Mouse (Mus musculus) liver, embryonic 11.5 days (tissue): ENCODE data around the gene Psmd12. TPM values are rescaled to one million over a fixed set of nuclear protein-coding genes. Genes with fewer than 3 reads are reported as not detected.
A peak's percentile ranks its signal among the peaks of the same experiment; 100 is the strongest.
"Not testable (repeated sequence)": the region's sequence is repeated elsewhere in the genome, so short reads cannot be mapped to it uniquely, and the experiment has no call there.

Experiments used
- ATAC-seq: fragments of 200-750 bp; cut with Nextera tagmentation; replicated peaks from 2 replicates; pipeline ENCODE4 v1.8.0; 2017; ENCODE audit warnings: moderate number of reproducible peaks, mild to moderate bottlenecking, moderate TSS enrichment, moderate library complexity; ENCODE audit not compliant: low FRiP score
- DNase-seq: peaks from one replicate; pipeline ENCODE4 v3.0.0-alpha.2; 2017; ENCODE audit warnings: low spot score
- H3K27ac ChIP-seq: fragments of 300-500 bp; sonication (generic); 2 replicates; pipeline ENCODE4 v1.5.1; 2014; ENCODE audit warnings: mild to moderate bottlenecking, low read depth, low read length, control low read depth
- H3K27me3 ChIP-seq: fragments of 300-500 bp; sonication (generic); replicated peaks from 2 replicates; pipeline ENCODE4 v1.6.1; 2014; ENCODE audit warnings: low read length, mixed read lengths; ENCODE audit not compliant: control insufficient read depth, insufficient read depth
- H3K36me3 ChIP-seq: fragments of 300-500 bp; sonication (generic); 2 replicates; pipeline ENCODE4 v1.6.1; 2014; ENCODE audit warnings: mild to moderate bottlenecking, low read length, moderate library complexity, mixed read lengths; ENCODE audit not compliant: control insufficient read depth, insufficient read depth
- H3K4me1 ChIP-seq: fragments of 300-500 bp; sonication (generic); replicated peaks from 2 replicates; pipeline ENCODE4 v1.6.1; 2014; ENCODE audit warnings: low read length, mixed read lengths; ENCODE audit not compliant: control insufficient read depth, insufficient read depth
- H3K4me2 ChIP-seq: fragments of 300-500 bp; sonication (generic); 2 replicates; pipeline ENCODE4 v1.6.1; 2014; ENCODE audit warnings: mild to moderate bottlenecking, control low read depth, moderate library complexity
- H3K4me3 ChIP-seq: fragments of 300-500 bp; sonication (generic); 2 replicates; pipeline ENCODE4 v1.5.1; 2014; ENCODE audit warnings: low read depth, low read length, control low read depth
- H3K9ac ChIP-seq: fragments of 300-500 bp; sonication (generic); 2 replicates; pipeline ENCODE4 v1.6.1; 2014; ENCODE audit warnings: low read depth, low read length, control low read depth
- H3K9me3 ChIP-seq: fragments of 300-500 bp; sonication (generic); 2 replicates; pipeline ENCODE4 v1.6.1; 2016; ENCODE audit warnings: low read length, inconsistent platforms, mixed read lengths; ENCODE audit not compliant: control insufficient read depth
- WGBS: fragments of 180-500 bp; shearing (Covaris S2); extraction: QIAGEN DNeasy Blood & Tissue Kit; methylation state at CpG from one replicate; pipeline ENCODE4 v1.1.7; 2014; 5-methylcytosine and 5-hydroxymethylcytosine counted together
- polyA plus RNA-seq: library from polyadenylated mRNA; unstranded; fragments of >200 nt; fragmentation: Nextera tagmentation; extraction: Ambion mirVana; gene quantifications from 2 replicates; pipeline ENCODE4 v1.2.1, GENCODE M21; 2014

The Psmd12 gene
- polyA plus RNA-seq, 1 experiment from 2014 or later, result 222 TPM

GRCm38 (mm10) chr11:107511954-107512353 lies 32.7 kb downstream of the Psmd12 start:
- H3K4me2 ChIP-seq, H3K4me3 ChIP-seq, ATAC-seq, DNase-seq, H3K36me3 ChIP-seq, H3K9me3 ChIP-seq, H3K27me3 ChIP-seq, H3K9ac ChIP-seq, H3K27ac ChIP-seq: not testable (repeated sequence)
- 48% methylated on average over 5 of the region's 5 CpGs for WGBS
- H3K4me1 ChIP-seq, result peaks cover 15% of the 10 kb centered on the region

GRCm38 (mm10) chr11:107513047-107513446 lies 33.8 kb downstream of the Psmd12 start:
- no peak overlapping the region for H3K4me2 ChIP-seq
- no peak overlapping the region for H3K9ac ChIP-seq
- no peaks in the 10 kb centered on the region for H3K27me3 ChIP-seq
- H3K36me3 ChIP-seq, result no peaks in the 10 kb centered on the region
- no peak overlapping the region for H3K27ac ChIP-seq
- no peak for DNase-seq
- 80% methylated on average over 10 of the region's 10 CpGs for WGBS
- H3K9me3 ChIP-seq, result no peaks in the 10 kb centered on the region
- no peak for ATAC-seq
- H3K4me3 ChIP-seq, result no peak overlapping the region
- H3K4me1 ChIP-seq, result peaks cover 15% of the 10 kb centered on the region

- Histone ChIP-seq H3K4me3 (no peak overlapping the region), H3K4me1 (no peaks in the 10 kb centered on the region), H3K9ac (no peak overlapping the region), H3K9me3 (no peaks in the 10 kb centered on the region), H3K4me2 (no peak overlapping the region), H3K36me3 (no peaks in the 10 kb centered on the region), H3K27me3 (no peaks in the 10 kb centered on the region), H3K27ac (no peak overlapping the region)
- ATAC-seq (no peak), DNase-seq (no peak)
- WGBS, result 88% methylated on average over 2 of the region's 2 CpGs
Observed at GRCm38 (mm10) chr11:107516387-107516786, 37.1 kb downstream of the Psmd12 start.

GRCm38 (mm10) chr11:107518645-107519429 lies 39.6 kb downstream of the Psmd12 start:
- Histone ChIP-seq H3K36me3 (no peaks in the 10 kb centered on the region), H3K9ac (no peak overlapping the region), H3K4me1 (no peaks in the 10 kb centered on the region), H3K9me3 (no peaks in the 10 kb centered on the region), H3K4me3 (no peak overlapping the region), H3K27ac (no peak overlapping the region), H3K4me2 (no peak overlapping the region), H3K27me3 (no peaks in the 10 kb centered on the region)
- 65% methylated on average over 5 of the region's 5 CpGs for WGBS
- ATAC-seq (no peak), DNase-seq (no peak)

- Histone ChIP-seq H3K9ac (no peak overlapping the region), H3K4me3 (no peak overlapping the region), H3K27me3 (no peaks in the 10 kb centered on the region), H3K4me1 (no peaks in the 10 kb centered on the region), H3K36me3 (no peaks in the 10 kb centered on the region), H3K27ac (no peak overlapping the region), H3K4me2 (no peak overlapping the region), H3K9me3 (no peaks in the 10 kb centered on the region)
- DNase-seq (no peak), ATAC-seq (no peak)
- 56% methylated on average over 1 of the region's 1 CpGs for WGBS
Observed at GRCm38 (mm10) chr11:107521153-107521552, 41.9 kb downstream of the Psmd12 start.

GRCm38 (mm10) chr11:107524966-107525365 lies 45.7 kb downstream of the Psmd12 start:
- H3K27me3 ChIP-seq, result no peaks in the 10 kb centered on the region
- H3K4me1 ChIP-seq, result no peaks in the 10 kb centered on the region; the same call in 1 of the 2 replicates
- H3K4me3 ChIP-seq, result no peak overlapping the region
- no peak overlapping the region for H3K9ac ChIP-seq
- 69% methylated on average over 1 of the region's 1 CpGs for WGBS
- no peaks in the 10 kb centered on the region for H3K9me3 ChIP-seq
- no peak overlapping the region for H3K4me2 ChIP-seq
- no peaks in the 10 kb centered on the region for H3K36me3 ChIP-seq
- ATAC-seq (no peak), DNase-seq (no peak)
- no peak overlapping the region for H3K27ac ChIP-seq

GRCm38 (mm10) chr11:107527632-107528031 lies 48.3 kb downstream of the Psmd12 start:
- H3K4me3 ChIP-seq, result no peak overlapping the region
- no peaks in the 10 kb centered on the region for H3K36me3 ChIP-seq
- ATAC-seq, result no peak
- H3K27me3 ChIP-seq, result no peaks in the 10 kb centered on the region
- no peak overlapping the region for H3K27ac ChIP-seq
- WGBS, result 63% methylated on average over 3 of the region's 3 CpGs
- peaks cover 5% of the 10 kb centered on the region; the same call in 1 of the 2 replicates for H3K4me1 ChIP-seq
- no peak overlapping the region for H3K9ac ChIP-seq
- no peak overlapping the region for H3K4me2 ChIP-seq
- DNase-seq, result no peak
- no peaks in the 10 kb centered on the region for H3K9me3 ChIP-seq

GRCm38 (mm10) chr11:107529320-107529719 lies 50.0 kb downstream of the Psmd12 start:
- H3K9me3 ChIP-seq, result no peaks in the 10 kb centered on the region
- no peak overlapping the region; the same call in 1 of the 2 replicates for H3K4me2 ChIP-seq
- no peaks in the 10 kb centered on the region for H3K27me3 ChIP-seq
- H3K4me1 ChIP-seq, result peaks cover 5% of the 10 kb centered on the region; the same call in 1 of the 2 replicates
- no peak overlapping the region for H3K9ac ChIP-seq
- ATAC-seq (peak; percentile 58), DNase-seq (no peak)
- no peak overlapping the region for H3K4me3 ChIP-seq
- H3K27ac ChIP-seq, result peak overlapping the region; percentile 15; the same call in 1 of the 2 replicates
- no peaks in the 10 kb centered on the region for H3K36me3 ChIP-seq
- WGBS, result 20% methylated on average over 8 of the region's 8 CpGs

GRCm38 (mm10) chr11:107531445-107531844 lies 52.2 kb downstream of the Psmd12 start:
- ATAC-seq, result peak; percentile 67; the same call in 1 of the 2 replicates
- no peak overlapping the region for H3K27ac ChIP-seq

More at GRCm38 (mm10) chr11:107531445-107531844, 52.2 kb downstream of the Psmd12 start:
- H3K36me3 ChIP-seq, result no peaks in the 10 kb centered on the region
- H3K9me3 ChIP-seq, result no peaks in the 10 kb centered on the region
- no peaks in the 10 kb centered on the region for H3K27me3 ChIP-seq
- DNase-seq, result no peak
- H3K4me2 ChIP-seq, result no peak overlapping the region
- WGBS, result 54% methylated on average over 4 of the region's 4 CpGs
- no peak overlapping the region for H3K4me3 ChIP-seq
- H3K9ac ChIP-seq, result no peak overlapping the region
- peaks cover 5% of the 10 kb centered on the region; the same call in 1 of the 2 replicates for H3K4me1 ChIP-seq
